Mouse (Mus musculus) cerebellum, adult 2 months (tissue): ENCODE measurements around the gene Ift80. TPM values are rescaled to one million over a fixed set of nuclear protein-coding genes. Genes with fewer than 3 reads are reported as not detected.
A peak's percentile ranks its signal among the peaks of the same experiment; 100 is the strongest.
"Not testable (repeated sequence)": the region's sequence is repeated elsewhere in the genome, so short reads cannot be mapped to it uniquely, and the experiment has no call there.

ENCODE experiments used
- DNase-seq, 2 experiments: peaks; one replicate each; pipeline ENCODE4 v3.0.0; 2021
- H3K27ac ChIP-seq: fragments of 200-500 bp; 2 replicates; pipeline ENCODE4 v1.5.1; 2012; ENCODE audit warnings: low read length, control low read depth, inconsistent platforms; ENCODE audit not compliant: insufficient read depth
- H3K27me3 ChIP-seq: fragments of 200-500 bp; 2 replicates; pipeline ENCODE4 v1.6.1; 2012; ENCODE audit warnings: inconsistent platforms, mild to moderate bottlenecking, low read length, moderate library complexity; ENCODE audit not compliant: control insufficient read depth, insufficient read depth
- H3K4me1 ChIP-seq: fragments of 200-500 bp; 2 replicates; pipeline ENCODE4 v1.6.1; 2011; ENCODE audit warnings: low read length; ENCODE audit not compliant: control insufficient read depth, insufficient read depth
- H3K4me3 ChIP-seq: fragments of 200-500 bp; replicated peaks from 2 replicates; pipeline ENCODE3; 2011; ENCODE audit warnings: mild to moderate bottlenecking, low read depth, low read length, control low read depth; ENCODE audit not compliant: insufficient read depth
- CTCF ChIP-seq: fragments of 200-500 bp; IDR thresholded peaks from 2 replicates; pipeline ENCODE4 v1.5.1; 2011; ENCODE audit warnings: low read depth, mild to moderate bottlenecking, control low read depth, low read length, moderate library complexity, borderline replicate concordance; ENCODE audit not compliant: insufficient read depth
- POLR2A ChIP-seq: fragments of 200-500 bp; IDR thresholded peaks from 2 replicates; pipeline ENCODE4 v1.6.1; 2011; ENCODE audit warnings: low read length, control low read depth, borderline replicate concordance; ENCODE audit not compliant: insufficient read depth
- WGBS: fragments of 180-500 bp; shearing (Covaris S2); methylation state at CpG from one replicate; pipeline ENCODE4 v1.1.7; 2018; 5-methylcytosine and 5-hydroxymethylcytosine counted together
- polyA plus RNA-seq: library from polyadenylated mRNA; depleted of rRNA; stranded (reverse); fragments of >200 nt; gene quantifications from 2 replicates; pipeline ENCODE4 v1.2.3, GENCODE M21; 2012

Gene Ift80
- polyA plus RNA-seq, 1 experiment = 21.1 TPM

DNA sequence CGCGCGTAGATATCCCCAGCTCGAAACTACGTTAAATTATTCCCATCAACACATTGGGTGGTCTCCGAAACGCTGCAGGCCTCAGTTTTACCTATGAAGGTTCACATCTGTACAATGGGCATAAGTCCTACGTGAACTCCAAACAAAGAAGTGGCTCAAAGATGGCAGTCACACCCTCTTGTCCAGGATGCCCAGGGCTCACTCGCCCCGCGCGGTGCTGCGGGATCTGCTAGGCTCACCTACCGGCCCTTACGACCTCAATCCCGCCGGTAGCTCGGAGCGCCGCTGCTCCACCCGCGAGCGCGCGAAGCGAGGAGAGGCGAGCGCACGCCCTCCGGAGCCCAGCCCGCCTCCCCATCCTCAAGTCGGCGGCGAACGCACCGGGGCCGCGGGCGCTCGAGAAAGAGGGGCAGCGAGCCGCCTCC lies 39.8 kb upstream of the Ift80 start:
- H3K27me3 ChIP-seq = no peaks in the 10 kb centered on the region
- H3K4me1 ChIP-seq = no peaks in the 10 kb centered on the region
- no peak for DNase-seq
- no peak overlapping the region for H3K27ac ChIP-seq
- TF ChIP-seq POLR2A (no peak), CTCF (no peak)
- peak overlapping the region; percentile 93 for H3K4me3 ChIP-seq
- 1% methylated on average over 42 of the region's 42 CpGs for WGBS

DNA sequence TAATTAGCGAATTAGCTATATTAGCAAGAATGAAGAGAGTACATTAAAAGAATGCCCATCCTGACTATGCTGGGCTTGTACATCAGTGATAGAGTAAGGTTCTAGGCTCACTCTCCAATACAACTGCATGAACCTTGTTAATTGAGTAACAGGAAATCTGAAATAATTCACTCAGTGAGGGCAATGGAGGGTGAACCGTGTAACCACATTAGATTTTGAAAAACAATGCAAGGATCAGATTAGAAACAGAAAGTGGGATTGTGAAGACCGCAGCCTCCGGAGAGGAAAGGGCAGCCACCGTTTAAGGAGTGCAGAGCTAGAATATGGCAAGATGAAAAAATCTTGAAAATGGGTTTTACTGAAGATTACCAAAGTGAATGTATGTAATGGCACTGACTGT lies 36.9 kb upstream of the Ift80 start:
- 69% methylated on average over 5 of the region's 5 CpGs for WGBS
- H3K4me1 ChIP-seq = no peaks in the 10 kb centered on the region
- no peak overlapping the region for H3K4me3 ChIP-seq

DNA sequence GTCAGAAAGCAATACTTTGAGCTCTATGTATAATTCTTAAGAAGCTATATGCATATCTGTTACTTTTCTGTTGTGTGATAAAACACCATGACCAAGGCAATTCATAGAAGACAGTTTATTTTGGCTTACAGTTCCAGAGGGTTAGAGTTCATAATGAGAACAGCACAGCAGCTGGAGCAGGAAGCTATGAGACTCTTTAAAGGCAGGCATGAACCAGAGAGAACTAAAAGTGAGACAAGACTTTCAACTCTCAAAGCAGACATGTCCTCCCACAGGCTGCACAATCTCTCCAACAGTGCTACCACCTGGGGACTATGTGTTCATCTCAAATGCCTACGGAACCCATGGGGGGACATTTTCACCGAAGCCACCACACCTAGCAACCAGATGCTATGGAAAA lies 35.7 kb upstream of the Ift80 start:
- no peak overlapping the region for H3K27ac ChIP-seq
- H3K4me1 ChIP-seq = no peaks in the 10 kb centered on the region
- H3K4me3 ChIP-seq = no peak overlapping the region
- DNase-seq = no peak
- no peak for TF ChIP-seq POLR2A
- TF ChIP-seq CTCF = no peak
- 69% methylated on average over 2 of the region's 2 CpGs for WGBS
- no peaks in the 10 kb centered on the region for H3K27me3 ChIP-seq

More for the DNA sequence above, 36.9 kb upstream of the Ift80 start:
- Histone ChIP-seq H3K27ac (no peak overlapping the region), H3K27me3 (no peaks in the 10 kb centered on the region)
- no peak for TF ChIP-seq POLR2A
- TF ChIP-seq CTCF = no peak
- DNase-seq = no peak

DNA sequence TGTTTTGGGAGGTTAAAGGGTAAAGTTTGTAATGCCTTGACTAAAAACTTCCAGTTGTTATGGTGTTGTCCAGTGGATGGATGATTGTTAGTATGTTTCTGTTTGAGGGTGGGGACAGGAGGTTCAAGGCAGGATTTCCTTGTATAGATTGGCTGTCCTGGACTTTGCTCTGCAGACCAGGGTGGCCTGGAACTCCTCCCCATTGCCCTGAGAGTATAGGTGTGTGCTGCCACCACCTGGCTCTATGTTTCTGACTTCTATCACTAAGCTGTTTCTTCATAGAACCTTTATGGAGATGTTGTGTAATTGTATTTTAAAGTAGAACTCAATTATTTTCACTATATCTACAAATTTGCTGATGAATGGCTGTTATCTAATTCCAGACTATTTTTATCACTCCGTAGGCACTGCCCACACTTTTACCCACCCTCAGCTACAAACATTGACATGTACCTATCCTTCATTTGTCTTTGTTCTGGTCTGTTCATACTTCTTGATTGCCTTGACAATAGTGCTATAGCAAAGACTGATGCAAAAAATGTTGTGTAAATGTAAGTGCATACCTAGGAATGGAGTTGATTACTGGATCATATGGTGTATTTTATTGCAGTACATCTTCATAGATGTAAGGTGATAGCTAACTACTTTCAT lies 21.9 kb upstream of the Ift80 start:
- Histone ChIP-seq H3K27me3 (no peaks in the 10 kb centered on the region), H3K4me1 (no peaks in the 10 kb centered on the region), H3K4me3 (no peak overlapping the region), H3K27ac (no peak overlapping the region)
- DNase-seq = no peak
- 98% methylated on average over 1 of the region's 1 CpGs for WGBS
- no peak for TF ChIP-seq POLR2A
- TF ChIP-seq CTCF = no peak

DNA sequence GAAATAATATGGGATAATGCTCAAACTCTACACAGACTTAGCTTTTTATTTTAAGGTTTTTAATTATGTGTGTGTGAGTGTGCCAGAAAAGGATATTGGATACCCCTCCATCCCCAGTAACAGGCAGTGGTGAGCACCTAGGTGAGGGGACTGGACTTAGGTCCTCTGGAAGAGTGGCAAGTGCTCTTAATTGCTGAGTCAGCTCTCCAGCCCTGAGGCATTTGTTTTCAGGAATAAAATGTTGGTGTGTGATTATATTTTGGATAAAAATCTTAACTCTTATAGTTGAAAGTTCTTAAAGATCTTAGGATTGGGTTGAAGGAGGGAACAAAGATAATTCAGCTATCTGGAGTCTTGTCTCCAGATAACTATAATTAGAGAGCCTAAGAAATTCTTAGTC lies 16.4 kb upstream of the Ift80 start:
- no peak for DNase-seq
- Histone ChIP-seq H3K4me3 (no peak overlapping the region), H3K4me1 (no peaks in the 10 kb centered on the region), H3K27me3 (no peaks in the 10 kb centered on the region), H3K27ac (no peak overlapping the region)
- TF ChIP-seq CTCF (no peak), POLR2A (no peak)

DNA sequence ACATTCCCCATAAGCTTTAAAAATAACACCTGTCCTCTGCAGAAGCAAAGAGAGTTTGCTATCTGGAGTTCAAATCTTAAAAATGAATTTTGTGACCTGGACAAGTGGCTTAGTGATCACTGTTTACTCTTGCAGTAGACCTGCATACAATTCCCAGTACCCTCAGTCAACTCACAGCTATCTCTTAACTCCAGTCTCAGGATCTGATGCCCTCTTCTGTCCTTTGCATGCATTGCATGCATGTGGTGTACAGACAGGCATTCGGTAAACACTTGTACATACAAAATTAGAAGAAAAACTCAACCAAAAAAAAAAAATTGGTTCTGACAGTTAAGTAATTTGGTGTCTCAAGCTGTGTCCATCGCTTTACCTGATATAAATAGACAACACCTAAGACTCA lies 15.9 kb upstream of the Ift80 start:
- 82% methylated on average over 2 of the region's 2 CpGs for WGBS
- Histone ChIP-seq H3K4me3 (no peak overlapping the region), H3K27ac (no peak overlapping the region), H3K4me1 (no peaks in the 10 kb centered on the region), H3K27me3 (no peaks in the 10 kb centered on the region)
- no peak for DNase-seq
- TF ChIP-seq CTCF (no peak), POLR2A (no peak)

DNA sequence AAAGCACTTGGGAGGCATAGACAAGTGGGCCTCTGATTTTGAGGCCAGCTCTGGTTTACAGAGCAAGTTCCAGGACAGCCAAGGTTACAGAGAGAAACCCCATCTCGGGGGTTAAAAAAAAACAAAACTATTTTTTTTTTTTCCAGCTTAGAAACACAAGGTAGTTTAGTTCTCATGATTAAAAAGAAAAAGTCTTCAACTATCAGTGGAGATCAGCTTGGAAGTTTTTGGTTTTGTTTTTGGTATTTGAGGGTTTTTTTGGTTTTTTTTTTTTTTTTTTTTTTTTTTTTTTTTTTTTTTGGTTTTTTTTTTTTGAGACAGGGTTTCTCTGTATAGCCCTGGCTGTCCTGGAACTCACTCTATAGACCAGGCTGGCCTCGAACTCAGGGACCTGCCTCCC lies 14.3 kb upstream of the Ift80 start:
- not testable (repeated sequence) for DNase-seq
- 95% methylated on average over 2 of the region's 2 CpGs for WGBS

DNA sequence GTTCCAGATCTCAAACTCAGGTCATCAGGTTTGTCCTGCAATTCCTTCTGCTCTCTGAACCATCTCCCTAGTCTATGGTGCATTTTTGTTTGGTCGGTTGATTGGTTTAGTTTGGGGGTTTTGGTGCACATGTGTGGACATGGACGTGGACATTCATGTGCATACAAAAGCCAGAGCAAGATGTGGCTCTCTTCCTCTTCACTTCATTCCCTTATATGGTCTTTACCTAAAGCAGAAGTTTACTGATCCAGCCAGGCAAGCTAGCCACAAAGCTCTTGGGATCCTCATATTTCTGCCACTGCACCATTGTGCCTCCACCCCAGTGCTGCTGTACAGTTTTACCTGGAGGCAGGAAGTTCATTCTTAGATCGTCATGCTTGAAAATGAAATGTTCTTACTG lies 12.8 kb upstream of the Ift80 start:
- H3K27me3 ChIP-seq = no peaks in the 10 kb centered on the region
- DNase-seq = no peak
- 84% methylated on average over 3 of the region's 3 CpGs for WGBS
- no peaks in the 10 kb centered on the region for H3K4me1 ChIP-seq
- H3K4me3 ChIP-seq = no peak overlapping the region
- no peak overlapping the region for H3K27ac ChIP-seq
- TF ChIP-seq CTCF (no peak), POLR2A (no peak)

More for the DNA sequence above, 14.3 kb upstream of the Ift80 start:
- H3K4me3 ChIP-seq, H3K4me1 ChIP-seq, H3K27me3 ChIP-seq, H3K27ac ChIP-seq: not testable (repeated sequence)

DNA sequence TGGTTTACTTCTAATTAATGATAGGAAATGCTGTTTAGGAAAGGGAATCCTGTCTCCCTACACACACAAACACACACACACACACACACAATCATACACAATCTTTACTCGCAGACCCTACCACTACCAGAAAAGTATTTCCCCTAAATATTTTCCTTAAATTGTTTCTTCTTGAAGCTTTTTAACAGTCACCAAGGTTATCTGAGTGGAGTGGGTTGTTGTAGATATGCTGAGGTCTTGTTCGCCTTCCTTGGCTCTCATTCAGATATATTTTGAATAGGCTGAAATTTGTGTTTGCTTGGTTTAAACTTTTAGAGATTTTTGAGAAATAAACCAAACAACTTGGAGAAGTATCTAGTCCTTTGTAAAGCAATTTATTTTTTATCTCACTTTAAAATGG lies 4.5 kb upstream of the Ift80 start:
- Histone ChIP-seq H3K27ac (no peak overlapping the region), H3K4me1 (no peaks in the 10 kb centered on the region), H3K4me3 (no peak overlapping the region), H3K27me3 (no peaks in the 10 kb centered on the region)
- no peak for TF ChIP-seq CTCF
- TF ChIP-seq POLR2A = no peak
- DNase-seq = no peak
- WGBS = 79% methylated on average over 2 of the region's 2 CpGs
